Mouse (Mus musculus) bone marrow macrophage, adult 2 months (primary cell): Measurements from ENCODE around the gene Spink2. TPM values are rescaled to one million over a fixed set of nuclear protein-coding genes. Genes with fewer than 3 reads are reported as not detected.
"Not testable (repeated sequence)": the region's sequence is repeated elsewhere in the genome, so short reads cannot be mapped to it uniquely, and the experiment has no call there.

ENCODE experiments used
- H3K27ac ChIP-seq: 2 replicates; pipeline ENCODE4 v1.5.1; 2012; ENCODE audit warnings: low read depth, low read length; ENCODE audit not compliant: insufficient read depth
- H3K4me1 ChIP-seq: 2 replicates; pipeline ENCODE4 v1.6.1; 2012; ENCODE audit warnings: low read length; ENCODE audit not compliant: control insufficient read depth, insufficient read depth
- H3K4me3 ChIP-seq: 2 replicates; pipeline ENCODE4 v1.5.1; 2012; ENCODE audit warnings: mild to moderate bottlenecking, low read length, moderate library complexity; ENCODE audit not compliant: insufficient read depth
- CTCF ChIP-seq: IDR thresholded peaks from 2 replicates; pipeline ENCODE4 v1.5.1; 2012; ENCODE audit warnings: low read depth, mild to moderate bottlenecking, low read length, moderate library complexity
- POLR2A ChIP-seq: IDR thresholded peaks from 2 replicates; pipeline ENCODE4 v1.6.1; 2012; ENCODE audit warnings: mild to moderate bottlenecking, low read depth, low read length, borderline replicate concordance
- polyA plus RNA-seq: library from polyadenylated mRNA; stranded (reverse); fragments of >200 nt; gene quantifications from 2 replicates; pipeline ENCODE4 v1.2.4, GENCODE M21; 2012; ENCODE audit not compliant: missing spikeins, insufficient read depth, insufficient read length

Gene Spink2
- polyA plus RNA-seq, 1 experiment = not detected

GRCm38 (mm10) chr5:77202238-77202637 lies 9.0 kb downstream of the Spink2 start:
- Histone ChIP-seq H3K4me3 (no peak overlapping the region), H3K4me1 (no peaks in the 10 kb centered on the region), H3K27ac (no peak overlapping the region)
- TF ChIP-seq POLR2A (no peak), CTCF (no peak)

- no peak overlapping the region for H3K27ac ChIP-seq
- no peaks in the 10 kb centered on the region for H3K4me1 ChIP-seq
- TF ChIP-seq CTCF (no peak), POLR2A (no peak)
- no peak overlapping the region for H3K4me3 ChIP-seq
Observed at GRCm38 (mm10) chr5:77200695-77201094, 10.6 kb downstream of the Spink2 start.

- Histone ChIP-seq H3K27ac (no peak overlapping the region), H3K4me3 (no peak overlapping the region), H3K4me1 (peaks cover 13% of the 10 kb centered on the region)
- TF ChIP-seq POLR2A (no peak), CTCF (no peak)
Observed at GRCm38 (mm10) chr5:77193951-77194350, 17.3 kb downstream of the Spink2 start.

GRCm38 (mm10) chr5:77193266-77193665 lies 18.0 kb downstream of the Spink2 start:
- Histone ChIP-seq H3K27ac (no peak overlapping the region), H3K4me1 (peaks cover 13% of the 10 kb centered on the region), H3K4me3 (no peak overlapping the region)
- TF ChIP-seq CTCF (no peak), POLR2A (no peak)

GRCm38 (mm10) chr5:77191631-77192030 lies 19.6 kb downstream of the Spink2 start:
- Histone ChIP-seq H3K4me1 (peaks cover 13% of the 10 kb centered on the region), H3K4me3 (no peak overlapping the region), H3K27ac (no peak overlapping the region)
- TF ChIP-seq CTCF = no peak
- no peak for TF ChIP-seq POLR2A

GRCm38 (mm10) chr5:77191106-77191505 lies 20.2 kb downstream of the Spink2 start:
- Histone ChIP-seq H3K4me3 (no peak overlapping the region), H3K27ac (no peak overlapping the region), H3K4me1 (peaks cover 13% of the 10 kb centered on the region)
- TF ChIP-seq CTCF = no peak
- TF ChIP-seq POLR2A = no peak

- TF ChIP-seq POLR2A (no peak), CTCF (no peak)
- Histone ChIP-seq H3K4me1 (peaks cover 13% of the 10 kb centered on the region), H3K27ac (no peak overlapping the region), H3K4me3 (no peak overlapping the region)
Observed at GRCm38 (mm10) chr5:77188738-77189137, 22.5 kb downstream of the Spink2 start.

GRCm38 (mm10) chr5:77185351-77185750 lies 25.9 kb downstream of the Spink2 start:
- Histone ChIP-seq H3K4me1 (no peaks in the 10 kb centered on the region), H3K27ac (no peak overlapping the region), H3K4me3 (no peak overlapping the region)
- TF ChIP-seq POLR2A = no peak
- TF ChIP-seq CTCF = no peak

- not testable (repeated sequence) for H3K4me3 ChIP-seq, H3K4me1 ChIP-seq
Observed at GRCm38 (mm10) chr5:77183876-77184275, 27.4 kb downstream of the Spink2 start.

GRCm38 (mm10) chr5:77183338-77183737 lies 27.9 kb downstream of the Spink2 start:
- TF ChIP-seq CTCF = no peak
- TF ChIP-seq POLR2A = no peak

More at GRCm38 (mm10) chr5:77183876-77184275, 27.4 kb downstream of the Spink2 start:
- not testable (repeated sequence) for H3K27ac ChIP-seq

GRCm38 (mm10) chr5:77181508-77181907 lies 29.8 kb downstream of the Spink2 start:
- no peak overlapping the region for H3K4me3 ChIP-seq
- no peak overlapping the region for H3K27ac ChIP-seq
- TF ChIP-seq POLR2A (no peak), CTCF (no peak)
- H3K4me1 ChIP-seq = no peaks in the 10 kb centered on the region

More at GRCm38 (mm10) chr5:77183338-77183737, 27.9 kb downstream of the Spink2 start:
- no peak overlapping the region for H3K4me3 ChIP-seq
- H3K4me1 ChIP-seq = no peaks in the 10 kb centered on the region
- H3K27ac ChIP-seq = no peak overlapping the region

GRCm38 (mm10) chr5:77178976-77179375 lies 32.3 kb downstream of the Spink2 start:
- no peaks in the 10 kb centered on the region for H3K4me1 ChIP-seq
- no peak overlapping the region for H3K27ac ChIP-seq
- H3K4me3 ChIP-seq = no peak overlapping the region
- TF ChIP-seq POLR2A = no peak
- TF ChIP-seq CTCF = no peak
